Mouse (Mus musculus): ENCODE results near the gene Fam216b.

Gene Fam216b

GRCm38 (mm10) chr14:78041886-78042526, 46.8 kb downstream of the Fam216b start:
- no peak for DNase-seq

GRCm38 (mm10) chr14:78040643-78041042, 48.2 kb downstream of the Fam216b start:
- DNase-seq, result no peak

GRCm38 (mm10) chr14:78038876-78039275, 49.9 kb downstream of the Fam216b start:
- peak; percentile 21 for DNase-seq

Measured in cerebellum, adult 9-10 months (tissue).